Mouse (Mus musculus) hindbrain, embryonic 13.5 days (tissue): ENCODE measurements around the gene Snx21. TPM values are rescaled to one million over a fixed set of nuclear protein-coding genes. Genes with fewer than 3 reads are reported as not detected.

Experiments used
- ATAC-seq: fragments of 200-750 bp; cut with Nextera tagmentation; 2 replicates; pipeline ENCODE4 v1.8.0; 2017; ENCODE audit warnings: moderate TSS enrichment; ENCODE audit not compliant: low FRiP score
- H3K27ac ChIP-seq: fragments of 300-500 bp; sonication (generic); 2 replicates; pipeline ENCODE4 v1.5.1; 2015; ENCODE audit warnings: inconsistent platforms, mild to moderate bottlenecking, moderate library complexity
- H3K27me3 ChIP-seq: fragments of 300-500 bp; sonication (generic); 2 replicates; pipeline ENCODE4 v1.6.1; 2015; ENCODE audit warnings: mild to moderate bottlenecking, inconsistent platforms
- H3K36me3 ChIP-seq: fragments of 300-500 bp; sonication (generic); 2 replicates; pipeline ENCODE4 v1.6.1; 2015; ENCODE audit warnings: mild to moderate bottlenecking, inconsistent platforms
- H3K4me1 ChIP-seq: fragments of 300-500 bp; sonication (generic); replicated peaks from 2 replicates; pipeline ENCODE4 v1.6.1; 2015; ENCODE audit warnings: inconsistent platforms
- H3K4me2 ChIP-seq: fragments of 300-500 bp; sonication (generic); 2 replicates; pipeline ENCODE4 v1.6.1; 2015; ENCODE audit warnings: inconsistent platforms, mild to moderate bottlenecking, moderate library complexity
- H3K4me3 ChIP-seq: fragments of 300-500 bp; sonication (generic); 2 replicates; pipeline ENCODE4 v1.5.1; 2015; ENCODE audit warnings: mild to moderate bottlenecking, inconsistent platforms
- H3K9ac ChIP-seq: fragments of 300-500 bp; sonication (generic); 2 replicates; pipeline ENCODE4 v1.6.1; 2015; ENCODE audit warnings: mild to moderate bottlenecking, inconsistent platforms
- H3K9me3 ChIP-seq: fragments of 300-500 bp; sonication (generic); 2 replicates; pipeline ENCODE4 v1.6.1; 2016; ENCODE audit warnings: inconsistent platforms
- WGBS: fragments of 180-500 bp; shearing (Covaris S2); methylation state at CpG from one replicate; pipeline ENCODE4 v1.1.7; 2015; 5-methylcytosine and 5-hydroxymethylcytosine counted together
- polyA plus RNA-seq: library from polyadenylated mRNA; unstranded; fragments of >200 nt; fragmentation: Nextera tagmentation; extraction: Ambion mirVana; gene quantifications from 2 replicates; pipeline ENCODE4 v1.2.1, GENCODE M21; 2015

Snx21 gene
- polyA plus RNA-seq, 1 experiment from 2014 or later: 21.0 TPM

- no peaks in the 10 kb centered on the region for H3K27me3 ChIP-seq
- no peak overlapping the region for H3K4me3 ChIP-seq
- 93% methylated on average over 11 of the region's 11 CpGs for WGBS
- H3K27ac ChIP-seq: no peak overlapping the region
- H3K36me3 ChIP-seq: peaks cover 99% of the 10 kb centered on the region
- no peak for ATAC-seq
- H3K9ac ChIP-seq: no peak overlapping the region
- H3K9me3 ChIP-seq: no peaks in the 10 kb centered on the region
- no peaks in the 10 kb centered on the region for H3K4me1 ChIP-seq
- no peak overlapping the region for H3K4me2 ChIP-seq
These were observed 27.8 kb upstream of the Snx21 start for GRCm38 (mm10) chr2:164757841-164758240.

- Histone ChIP-seq H3K36me3 (peaks cover 100% of the 10 kb centered on the region), H3K4me1 (no peaks in the 10 kb centered on the region), H3K4me3 (no peak overlapping the region), H3K27me3 (no peaks in the 10 kb centered on the region), H3K9me3 (no peaks in the 10 kb centered on the region), H3K9ac (no peak overlapping the region), H3K27ac (no peak overlapping the region), H3K4me2 (no peak overlapping the region)
- ATAC-seq: no peak
- WGBS: 82% methylated on average over 1 of the region's 1 CpGs
These were observed 26.9 kb upstream of the Snx21 start for GRCm38 (mm10) chr2:164758692-164759091.

- no peaks in the 10 kb centered on the region for H3K27me3 ChIP-seq
- no peak for ATAC-seq
- no peak overlapping the region for H3K4me3 ChIP-seq
- H3K4me1 ChIP-seq: no peaks in the 10 kb centered on the region
- H3K4me2 ChIP-seq: no peak overlapping the region
- H3K9ac ChIP-seq: no peak overlapping the region
- peaks cover 93% of the 10 kb centered on the region for H3K36me3 ChIP-seq
- WGBS: 96% methylated on average over 4 of the region's 4 CpGs
- no peaks in the 10 kb centered on the region for H3K9me3 ChIP-seq
- H3K27ac ChIP-seq: no peak overlapping the region
These were observed 25.4 kb upstream of the Snx21 start for GRCm38 (mm10) chr2:164760059-164760833.

- H3K27me3 ChIP-seq: no peaks in the 10 kb centered on the region
- H3K36me3 ChIP-seq: peaks cover 93% of the 10 kb centered on the region
- no peaks in the 10 kb centered on the region for H3K9me3 ChIP-seq
- no peak overlapping the region for H3K27ac ChIP-seq
- H3K9ac ChIP-seq: no peak overlapping the region
- H3K4me1 ChIP-seq: no peaks in the 10 kb centered on the region
- no peak overlapping the region for H3K4me2 ChIP-seq
- no peak overlapping the region for H3K4me3 ChIP-seq
- WGBS: 97% methylated on average over 2 of the region's 2 CpGs
- no peak for ATAC-seq
These were observed 24.1 kb upstream of the Snx21 start for GRCm38 (mm10) chr2:164761502-164761901.

- no peak for ATAC-seq
- H3K36me3 ChIP-seq: peaks cover 93% of the 10 kb centered on the region
These were observed 23.7 kb upstream of the Snx21 start for GRCm38 (mm10) chr2:164761971-164762370.

GRCm38 (mm10) chr2:164762593-164762992 lies 23.0 kb upstream of the Snx21 start:
- 94% methylated on average over 7 of the region's 7 CpGs for WGBS
- ATAC-seq: no peak
- peaks cover 93% of the 10 kb centered on the region for H3K36me3 ChIP-seq

More at GRCm38 (mm10) chr2:164761971-164762370, 23.7 kb upstream of the Snx21 start:
- Histone ChIP-seq H3K4me1 (no peaks in the 10 kb centered on the region), H3K27ac (no peak overlapping the region), H3K4me3 (no peak overlapping the region), H3K9me3 (no peaks in the 10 kb centered on the region), H3K9ac (0 out of 2 replicates have a peak overlapping the region, but pooled peaks have one; percentile 19), H3K4me2 (no peak overlapping the region), H3K27me3 (no peaks in the 10 kb centered on the region)
- 97% methylated on average over 4 of the region's 4 CpGs for WGBS

GRCm38 (mm10) chr2:164765841-164766240 lies 19.8 kb upstream of the Snx21 start:
- H3K27me3 ChIP-seq: no peaks in the 10 kb centered on the region
- 83% methylated on average over 3 of the region's 3 CpGs for WGBS
- H3K4me2 ChIP-seq: no peak overlapping the region
- no peak for ATAC-seq
- H3K9me3 ChIP-seq: no peaks in the 10 kb centered on the region
- H3K9ac ChIP-seq: no peak overlapping the region
- H3K36me3 ChIP-seq: peaks cover 70% of the 10 kb centered on the region
- H3K4me1 ChIP-seq: peaks cover 11% of the 10 kb centered on the region
- no peak overlapping the region for H3K4me3 ChIP-seq
- H3K27ac ChIP-seq: no peak overlapping the region

More at GRCm38 (mm10) chr2:164762593-164762992, 23.0 kb upstream of the Snx21 start:
- Histone ChIP-seq H3K27ac (no peak overlapping the region), H3K4me3 (no peak overlapping the region), H3K9me3 (no peaks in the 10 kb centered on the region), H3K4me1 (no peaks in the 10 kb centered on the region), H3K4me2 (no peak overlapping the region), H3K9ac (0 out of 2 replicates have a peak overlapping the region, but pooled peaks have one; percentile 19), H3K27me3 (no peaks in the 10 kb centered on the region)

- Histone ChIP-seq H3K9ac (no peak overlapping the region), H3K4me2 (no peak overlapping the region)
- 96% methylated on average over 15 of the region's 15 CpGs for whole genome bisulfite sequencing
These were observed 17.6 kb upstream of the Snx21 start for GRCm38 (mm10) chr2:164767812-164768540.

GRCm38 (mm10) chr2:164769258-164770037 lies 16.2 kb upstream of the Snx21 start, which contains the start of gene Ube2c:
Gene Ube2c, plus strand, starts transcription at chr2:164769898.
- no peaks in the 10 kb centered on the region for H3K27me3 ChIP-seq
- no peak within 1 kb of the TSS for H3K27ac ChIP-seq
- H3K4me1 ChIP-seq: peaks cover 26% of the 10 kb centered on the region
- WGBS: 3% methylated on average over 53 of the region's 53 CpGs
- H3K9me3 ChIP-seq: no peaks in the 10 kb centered on the region
- peak within 1 kb of the TSS; percentile 98 for H3K4me2 ChIP-seq
- H3K9ac ChIP-seq: peak within 1 kb of the TSS; percentile 72
- H3K36me3 ChIP-seq: peaks cover 39% of the 10 kb centered on the region
- H3K4me3 ChIP-seq: peak within 1 kb of the TSS; percentile 72
- ATAC-seq: peak; percentile 100

More at GRCm38 (mm10) chr2:164767812-164768540, 17.6 kb upstream of the Snx21 start:
- no peaks in the 10 kb centered on the region for H3K27me3 ChIP-seq
- peaks cover 26% of the 10 kb centered on the region for H3K4me1 ChIP-seq
- no peak overlapping the region for H3K4me3 ChIP-seq
- H3K36me3 ChIP-seq: peaks cover 48% of the 10 kb centered on the region
- H3K9me3 ChIP-seq: no peaks in the 10 kb centered on the region
- H3K27ac ChIP-seq: no peak overlapping the region
- no peak for ATAC-seq

GRCm38 (mm10) chr2:164770279-164770678 lies 15.3 kb upstream of the Snx21 start:
- H3K27me3 ChIP-seq: no peaks in the 10 kb centered on the region
- no peak overlapping the region for H3K27ac ChIP-seq
- WGBS: 5% methylated on average over 15 of the region's 15 CpGs
- no peak for ATAC-seq
- H3K36me3 ChIP-seq: peaks cover 32% of the 10 kb centered on the region
- peaks cover 26% of the 10 kb centered on the region for H3K4me1 ChIP-seq
- H3K9ac ChIP-seq: peak overlapping the region; percentile 72
- no peaks in the 10 kb centered on the region for H3K9me3 ChIP-seq
- peak overlapping the region; percentile 98 for H3K4me2 ChIP-seq
- peak overlapping the region; percentile 72 for H3K4me3 ChIP-seq

GRCm38 (mm10) chr2:164771123-164771522 lies 14.5 kb upstream of the Snx21 start:
- Histone ChIP-seq H3K4me1 (peaks cover 26% of the 10 kb centered on the region), H3K9me3 (no peaks in the 10 kb centered on the region), H3K27me3 (no peaks in the 10 kb centered on the region), H3K27ac (no peak overlapping the region), H3K9ac (peak overlapping the region; percentile 72; the same call in 1 of the 2 replicates), H3K4me2 (peak overlapping the region; percentile 98), H3K36me3 (peaks cover 24% of the 10 kb centered on the region), H3K4me3 (peak overlapping the region; percentile 72)
- ATAC-seq: no peak
- WGBS: 83% methylated on average over 8 of the region's 8 CpGs
